Mouse (Mus musculus) ES-E14 (cell line): ENCODE results near the gene Gm28048. TPM values are rescaled to one million over a fixed set of nuclear protein-coding genes. Genes with fewer than 3 reads are reported as not detected.

ENCODE experiments used
- DNase-seq: peaks from one replicate; pipeline ENCODE4 v3.0.0-alpha.2; 2013; ENCODE audit warnings: low read depth, low spot score
- H3K27ac ChIP-seq: 2 replicates; pipeline ENCODE4 v1.5.1; 2012; ENCODE audit warnings: low read depth, mild to moderate bottlenecking, low read length, moderate library complexity, mixed read lengths; ENCODE audit not compliant: poor library complexity, insufficient read depth, severe bottlenecking
- H3K36me3 ChIP-seq: 2 replicates; pipeline ENCODE4 v1.6.1; 2012; ENCODE audit warnings: mild to moderate bottlenecking, low read length, moderate library complexity, mixed read lengths; ENCODE audit not compliant: control insufficient read depth, poor library complexity, insufficient read depth, severe bottlenecking
- H3K4me1 ChIP-seq, 2 experiments: fragments of 150-350 bp in 1 of 2; sonication (generic) in 1 of 2; 2 replicates each; pipeline ENCODE4 v1.6.1; 2012; ENCODE audit warnings: low read length in 2 of 2, mild to moderate bottlenecking in 1 of 2, mixed read lengths in 1 of 2; ENCODE audit not compliant: control insufficient read depth in 2 of 2, insufficient read depth in 2 of 2, poor library complexity in 1 of 2
- H3K4me3 ChIP-seq, 2 experiments: fragments of 150-350 bp in 1 of 2; sonication (generic) in 1 of 2; 2 replicates each; pipeline ENCODE4 v1.5.1; 2012; ENCODE audit warnings: low read length in 2 of 2, low read depth in 1 of 2, mild to moderate bottlenecking in 1 of 2, mixed read lengths in 1 of 2; ENCODE audit not compliant: insufficient read depth in 1 of 2, poor library complexity in 1 of 2, severe bottlenecking in 1 of 2
- H3K9ac ChIP-seq: 2 replicates; pipeline ENCODE4 v1.6.1; 2012; ENCODE audit warnings: low read depth, mild to moderate bottlenecking, low read length, mixed read lengths; ENCODE audit not compliant: poor library complexity, insufficient read depth, severe bottlenecking
- H3K9me3 ChIP-seq: fragments of 150-350 bp; sonication (generic); 2 replicates; pipeline ENCODE4 v1.6.1; 2012; ENCODE audit warnings: low read depth, mild to moderate bottlenecking, low read length; ENCODE audit not compliant: control insufficient read depth, insufficient read depth
- CHD2 ChIP-seq: IDR thresholded peaks from 2 replicates; pipeline ENCODE4 v1.6.1; 2014; ENCODE audit warnings: mild to moderate bottlenecking, low read depth, low read length, inconsistent platforms
- HCFC1 ChIP-seq: IDR thresholded peaks from 2 replicates; pipeline ENCODE4 v1.6.1; 2012; ENCODE audit warnings: low read length, inconsistent platforms, borderline replicate concordance; ENCODE audit not compliant: insufficient read depth
- MAFK ChIP-seq: IDR thresholded peaks from 2 replicates; pipeline ENCODE4 v1.6.1; 2014; ENCODE audit warnings: mild to moderate bottlenecking, low read depth, low read length, inconsistent platforms; ENCODE audit not compliant: insufficient read depth
- ZC3H11A ChIP-seq: IDR thresholded peaks from 2 replicates; pipeline ENCODE4 v1.6.1; 2012; ENCODE audit warnings: low read depth, mild to moderate bottlenecking, inconsistent platforms, low read length, borderline replicate concordance
- ZNF384 ChIP-seq: IDR thresholded peaks from 2 replicates; pipeline ENCODE4 v1.6.1; 2012; ENCODE audit warnings: low read depth, low read length, inconsistent platforms
- in situ Hi-C, 2 experiments: fragments of 600-800 bp; cut with MboI; formaldehyde crosslinking; loops; one replicate each; pipeline ENCODE4 v1.15.1; 2025; ENCODE audit warnings: low sequenced_read_pairs in 2 of 2, inconsistent platforms in 1 of 2; ENCODE audit not compliant: unreplicated experiment in 2 of 2
- total RNA-seq: library from RNA; depleted of rRNA; stranded (reverse); fragments of 300-350 nt; gene quantifications from 2 replicates; pipeline ENCODE4 v1.2.3, GENCODE M21; 2012

The Gm28048 gene
- total RNA-seq, 1 experiment: 16.3 TPM

DNA sequence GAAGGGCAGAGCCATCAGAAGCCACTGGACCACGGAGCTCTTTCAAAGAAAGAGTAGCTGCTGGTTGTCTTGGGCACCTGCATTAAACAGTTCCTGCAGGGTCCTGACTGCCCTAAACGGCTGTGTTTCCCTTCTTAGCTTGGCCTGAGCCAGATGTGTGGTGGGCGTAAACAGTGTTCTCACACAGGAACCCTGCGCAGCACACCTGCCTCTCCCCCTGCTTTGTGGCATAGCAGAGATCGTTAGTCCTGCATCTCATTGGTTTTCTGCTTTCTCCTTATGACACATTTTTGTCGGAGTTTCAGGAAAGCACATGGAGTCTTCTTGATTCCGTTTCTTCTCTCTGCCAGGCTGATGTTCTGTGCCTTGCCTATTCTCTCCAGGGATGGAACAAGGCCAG, 166.0 kb downstream of the Gm28048 start:
- no peak for DNase-seq
- no peak overlapping the region for H3K4me3 ChIP-seq
- no peak overlapping the region for H3K9ac ChIP-seq
- H3K36me3 ChIP-seq: no peaks in the 10 kb centered on the region
- H3K9me3 ChIP-seq: no peaks in the 10 kb centered on the region
- no peak for TF ChIP-seq MAFK
- H3K27ac ChIP-seq: no peak overlapping the region; the same call in 1 of the 2 replicates
- in situ Hi-C loops: no loop called here
- peaks cover 7 to 8% of the 10 kb centered on the region in 2 experiments; a peak in 3 of 4 replicates for H3K4me1 ChIP-seq

DNA sequence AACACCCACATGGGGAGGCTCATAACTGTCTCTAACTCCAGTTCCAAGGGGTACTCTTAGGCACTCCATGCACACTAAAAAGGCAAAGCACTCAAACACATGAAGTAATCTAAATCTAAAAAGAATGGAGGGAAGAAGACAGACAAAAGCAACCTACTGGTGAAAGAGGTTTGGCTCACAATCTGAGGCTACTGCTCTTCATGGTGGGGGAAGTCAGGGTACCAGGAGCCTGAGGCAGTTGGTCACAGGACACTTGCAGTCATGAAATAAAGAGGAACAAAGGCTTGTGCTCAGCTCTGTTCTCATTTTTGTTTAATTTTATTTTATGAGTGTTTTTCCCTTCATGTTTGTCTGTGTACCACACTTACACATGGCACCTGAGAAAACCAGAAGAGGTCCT, 166.7 kb downstream of the Gm28048 start:
- Histone ChIP-seq H3K9ac (no peak overlapping the region), H3K4me1 (peaks cover 7 to 8% of the 10 kb centered on the region in 2 experiments; a peak in 3 of 4 replicates), H3K27ac (no peak overlapping the region), H3K4me3 (no peak overlapping the region), H3K9me3 (no peaks in the 10 kb centered on the region), H3K36me3 (no peaks in the 10 kb centered on the region)
- TF ChIP-seq HCFC1 (no peak), ZC3H11A (no peak), MAFK (no peak), ZNF384 (no peak), CHD2 (no peak)
- in situ Hi-C loops: no loop called here
- DNase-seq: no peak

- no peak for TF ChIP-seq CHD2
- TF ChIP-seq ZNF384: no peak
- TF ChIP-seq ZC3H11A: no peak
- TF ChIP-seq HCFC1: no peak
- no peak for TF ChIP-seq MAFK
- Histone ChIP-seq H3K9ac (no peak overlapping the region), H3K27ac (no peak overlapping the region), H3K36me3 (no peaks in the 10 kb centered on the region), H3K4me3 (no peak overlapping the region), H3K4me1 (peaks cover 7 to 8% of the 10 kb centered on the region in 2 experiments; a peak in 3 of 4 replicates), H3K9me3 (no peaks in the 10 kb centered on the region)
- DNase-seq: no peak
- in situ Hi-C loops: no loop called here
Observed at GRCm38 (mm10) chr11:22813921-22814704, 167.8 kb downstream of the Gm28048 start.

- in situ Hi-C loops: no loop called here
- no peak overlapping the region for H3K9ac ChIP-seq
- no peak overlapping the region for H3K27ac ChIP-seq
- no peak overlapping the region for H3K4me3 ChIP-seq
- no peaks in the 10 kb centered on the region for H3K9me3 ChIP-seq
- no peak for DNase-seq
- no peaks in the 10 kb centered on the region for H3K36me3 ChIP-seq
- no peak for TF ChIP-seq ZNF384
- no peak for TF ChIP-seq ZC3H11A
- TF ChIP-seq CHD2: no peak
- peaks cover 7% of the 10 kb centered on the region in 2 experiments; a peak in 3 of 4 replicates for H3K4me1 ChIP-seq
Observed at GRCm38 (mm10) chr11:22813427-22813826, 168.5 kb downstream of the Gm28048 start.

DNA sequence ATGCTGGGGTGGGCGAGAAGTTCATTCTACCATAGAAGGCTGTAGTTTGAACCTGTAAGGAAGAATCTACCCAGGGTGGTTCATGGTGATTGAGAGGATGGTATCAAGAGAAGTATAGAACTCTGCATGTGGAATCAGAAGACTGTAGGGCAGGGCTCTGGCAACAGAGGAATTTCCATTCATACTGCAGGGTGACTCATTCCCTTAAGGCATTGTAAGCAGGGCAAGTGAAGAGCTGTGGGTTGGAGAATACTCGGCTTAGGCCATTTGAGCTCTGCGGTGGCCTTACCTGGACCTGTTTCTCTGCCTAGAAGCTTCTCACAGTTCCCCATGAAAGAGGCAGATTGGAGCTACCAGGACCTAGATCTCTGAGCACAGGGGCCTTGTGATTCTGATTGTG, 170.5 kb downstream of the Gm28048 start:
- in situ Hi-C loops: no loop called here
- no peak overlapping the region for H3K4me3 ChIP-seq
- H3K4me1 ChIP-seq: no peaks in the 10 kb centered on the region; a peak in 1 of 4 replicates
- H3K9ac ChIP-seq: no peak overlapping the region
- TF ChIP-seq CHD2: no peak
- TF ChIP-seq ZNF384: no peak
- TF ChIP-seq HCFC1: no peak
- TF ChIP-seq ZC3H11A: no peak
- TF ChIP-seq MAFK: no peak
- no peak overlapping the region for H3K27ac ChIP-seq
- H3K9me3 ChIP-seq: no peaks in the 10 kb centered on the region
- no peaks in the 10 kb centered on the region for H3K36me3 ChIP-seq
- DNase-seq: no peak
